Mouse (Mus musculus) ES-E14 (cell line): ENCODE measurements around the gene Evi2.

Source experiments
- CHD2 ChIP-seq: IDR thresholded peaks from 2 replicates; pipeline ENCODE4 v1.6.1; 2014; ENCODE audit warnings: mild to moderate bottlenecking, low read depth, low read length, inconsistent platforms
- HCFC1 ChIP-seq: IDR thresholded peaks from 2 replicates; pipeline ENCODE4 v1.6.1; 2012; ENCODE audit warnings: low read length, inconsistent platforms, borderline replicate concordance; ENCODE audit not compliant: insufficient read depth
- MAFK ChIP-seq: IDR thresholded peaks from 2 replicates; pipeline ENCODE4 v1.6.1; 2014; ENCODE audit warnings: mild to moderate bottlenecking, low read depth, low read length, inconsistent platforms; ENCODE audit not compliant: insufficient read depth
- ZC3H11A ChIP-seq: IDR thresholded peaks from 2 replicates; pipeline ENCODE4 v1.6.1; 2012; ENCODE audit warnings: low read depth, mild to moderate bottlenecking, inconsistent platforms, low read length, borderline replicate concordance

GRCm38 (mm10) chr11:79570319-79570718 is 39.9 kb upstream of the Evi2 start:
- TF ChIP-seq MAFK = no peak
- TF ChIP-seq HCFC1 = no peak
- TF ChIP-seq ZC3H11A = no peak
- no peak for TF ChIP-seq CHD2
